Mouse (Mus musculus) heart, postnatal 25 days (tissue): Measurements from ENCODE around the gene Ssmem1. TPM values are rescaled to one million over a fixed set of nuclear protein-coding genes. Genes with fewer than 3 reads are reported as not detected.
A peak's percentile ranks its signal among the peaks of the same experiment; 100 is the strongest.

Experiments used
- DNase-seq: peaks from one replicate; pipeline ENCODE4 v3.0.0; 2022; ENCODE audit warnings: low spot score
- intact Hi-C: fragments of 180-260 bp; cut with DNase I; formaldehyde crosslinking; loops from one replicate; pipeline ENCODE4 v1.15.1; 2025
- total RNA-seq, 2 experiments: library from RNA; stranded (reverse); gene quantifications; 2 replicates each; pipeline ENCODE4 v1.2.3; 2021

Gene Ssmem1
- total RNA-seq, 2 experiments from 2014 or later = 0.25 TPM; not detected in 1

GRCm38 (mm10) chr6:30551644-30552580, 42.3 kb downstream of the Ssmem1 start:
- intact Hi-C loops = no loop called here
- DNase-seq = no peak

DNA sequence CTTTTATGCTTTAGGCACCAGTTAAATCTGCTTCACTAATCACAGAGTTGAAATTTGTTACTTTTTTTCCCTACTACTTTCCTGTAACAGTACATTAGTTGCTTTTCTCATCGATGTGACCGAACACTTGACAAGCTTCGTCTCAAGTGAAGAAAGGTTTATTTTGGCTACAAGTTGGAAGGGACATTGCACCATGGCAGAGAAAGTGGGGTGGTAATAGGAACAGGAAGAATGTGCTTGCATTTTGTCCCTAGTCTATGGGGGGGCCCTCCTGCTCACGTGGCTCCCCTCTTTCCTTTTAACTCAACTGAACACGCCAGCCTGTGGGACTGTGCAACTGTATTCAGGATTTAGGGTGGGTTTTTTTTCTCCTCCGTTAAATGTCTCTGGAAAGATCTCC, 43.0 kb downstream of the Ssmem1 start:
- DNase-seq = no peak
- intact Hi-C loops = no loop called here

- DNase-seq = no peak
- intact Hi-C loops = no loop called here
Observed at GRCm38 (mm10) chr6:30553381-30554010, 43.8 kb downstream of the Ssmem1 start.

- intact Hi-C loops = no loop called here
- DNase-seq = no peak
Observed at GRCm38 (mm10) chr6:30554092-30554491, 44.4 kb downstream of the Ssmem1 start.

DNA sequence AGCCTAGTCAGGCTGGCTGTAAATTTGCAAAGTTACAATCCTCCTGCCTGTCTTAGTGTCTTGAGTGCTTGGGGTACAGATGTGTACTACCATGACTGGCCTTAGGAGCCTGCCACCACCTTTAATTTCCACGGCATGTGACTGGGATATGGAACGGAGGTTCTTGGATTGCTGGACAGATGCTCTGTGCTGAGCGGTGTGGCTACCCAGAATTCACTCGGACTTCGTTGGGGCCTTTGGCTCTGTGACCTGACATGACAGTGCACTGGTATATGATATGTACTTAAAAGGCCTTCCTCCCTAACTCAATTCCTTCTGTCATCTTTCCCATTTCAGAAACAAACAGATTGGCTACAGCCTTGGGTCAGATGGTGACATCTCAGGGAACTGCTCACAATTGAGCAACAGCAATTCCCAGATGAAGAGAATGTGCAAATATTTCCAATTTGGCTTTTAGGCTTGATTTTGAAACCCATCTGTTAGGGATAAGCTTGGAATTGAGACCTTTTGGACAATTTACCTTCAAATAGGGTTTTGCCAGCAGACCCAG, 45.0 kb downstream of the Ssmem1 start:
- intact Hi-C loops = no loop called here
- no peak for DNase-seq

GRCm38 (mm10) chr6:30556080-30556479, 46.4 kb downstream of the Ssmem1 start:
- intact Hi-C loops = no loop called here

DNA sequence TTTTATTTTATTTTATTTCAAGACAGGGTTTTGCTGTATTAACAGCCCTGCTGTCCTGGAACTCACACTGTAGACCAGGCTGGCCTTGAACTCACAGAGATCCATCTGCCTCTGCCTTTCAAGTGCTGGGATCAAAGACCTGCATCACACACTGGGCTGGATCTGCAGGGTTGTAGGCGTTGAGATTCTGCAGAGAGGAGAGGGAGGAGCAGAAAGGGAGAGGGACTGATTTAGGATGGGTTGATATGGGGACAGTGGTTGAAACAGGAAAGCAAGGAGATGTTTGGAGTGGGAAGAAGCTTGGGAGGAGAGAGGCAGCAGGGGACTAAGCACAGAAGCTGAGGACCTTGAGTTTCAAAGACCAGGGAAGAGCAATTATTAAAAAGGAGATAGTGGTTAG, 50.1 kb downstream of the Ssmem1 start:
- DNase-seq = no peak
- intact Hi-C loops = no loop called here

More at GRCm38 (mm10) chr6:30556080-30556479, 46.4 kb downstream of the Ssmem1 start:
- DNase-seq = peak; percentile 24

- DNase-seq = no peak
- intact Hi-C loops = no loop called here
Observed at GRCm38 (mm10) chr6:30562132-30562531, 52.5 kb downstream of the Ssmem1 start.

GRCm38 (mm10) chr6:30563575-30563974, 53.9 kb downstream of the Ssmem1 start:
- intact Hi-C loops = no loop called here
- no peak for DNase-seq

DNA sequence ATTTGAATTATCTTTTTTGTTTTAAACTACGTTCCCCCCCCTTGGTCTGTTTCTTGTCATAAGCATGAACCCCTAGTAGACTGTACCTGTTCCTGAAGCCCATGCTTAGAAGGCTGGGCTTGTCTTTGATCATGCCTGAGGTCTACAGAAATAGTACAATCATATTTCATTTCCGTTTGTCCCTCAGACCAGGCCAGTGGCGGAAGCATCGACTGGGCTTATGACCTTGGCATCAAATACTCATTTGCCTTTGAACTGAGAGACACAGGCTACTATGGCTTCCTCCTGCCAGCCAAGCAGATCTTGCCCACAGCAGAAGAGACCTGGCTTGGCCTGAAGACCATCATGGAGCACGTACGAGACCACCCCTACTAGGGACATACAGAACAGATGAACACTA, 54.4 kb downstream of the Ssmem1 start:
- no peak for DNase-seq
- intact Hi-C loops = no loop called here

- no peak for DNase-seq
- intact Hi-C loops = no loop called here
Observed at GRCm38 (mm10) chr6:30568069-30568468, 58.4 kb downstream of the Ssmem1 start, which contains the start of gene Cpa4. Cpa4 (plus strand) TSS chr6:30568369.

GRCm38 (mm10) chr6:30569331-30569730, 59.7 kb downstream of the Ssmem1 start:
- intact Hi-C loops = no loop called here
- DNase-seq = no peak

Other genes with a start within 250 kb of the Ssmem1 start
- gene Ube2h, start 205.3 kb upstream of the Ssmem1 start, total RNA-seq = 10 to 100 TPM; 64.4 to 80.8 TPM
- gene Zc3hc1, start 118.8 kb upstream of the Ssmem1 start, total RNA-seq = 10 to 100 TPM; 15.1 to 16.1 TPM
- 10 to 100 TPM; 57.3 to 60.3 TPM for gene Klhdc10, start 108.0 kb upstream of the Ssmem1 start, total RNA-seq
- gene Tmem209, start 66 bp upstream of the Ssmem1 start, total RNA-seq = 1 to 10 TPM; 7.5 TPM
- gene Cpa2, start 31.7 kb downstream of the Ssmem1 start, total RNA-seq = not detected
- not detected for gene Cpa4, start 58.5 kb downstream of the Ssmem1 start, total RNA-seq
- not detected for gene Cpa5, start 101.2 kb downstream of the Ssmem1 start, total RNA-seq
- under 1 TPM in 1 of 2 experiments, not detected in 1; 0.16 TPM for gene Cpa1, start 129.4 kb downstream of the Ssmem1 start, total RNA-seq
- 1 to 10 TPM; 1.9 to 3.1 TPM for gene Cep41, start 183.9 kb downstream of the Ssmem1 start, total RNA-seq
- gene Mest, start 213.7 kb downstream of the Ssmem1 start, total RNA-seq = 10 to 100 TPM; 12.3 to 15.2 TPM